Mouse (Mus musculus) myocyte (in vitro differentiated cells): ENCODE measurements around the gene Als2cl.

ENCODE experiments used
- E2F4 ChIP-seq: IDR thresholded peaks from one replicate; pipeline ENCODE4 v1.6.1; 2011; ENCODE audit warnings: mild to moderate bottlenecking, control low read depth, moderate library complexity; ENCODE audit not compliant: insufficient read depth
- MAX ChIP-seq: IDR thresholded peaks from one replicate; pipeline ENCODE4 v1.6.1; 2011; ENCODE audit warnings: low read depth, mild to moderate bottlenecking, control low read depth
- MYOD1 ChIP-seq, 3 experiments: IDR thresholded peaks; one replicate each; pipeline ENCODE4 v1.6.1; 2011; ENCODE audit warnings: control low read depth in 2 of 3, low read depth in 2 of 3, mild to moderate bottlenecking in 2 of 3, moderate library complexity in 1 of 3; ENCODE audit not compliant: insufficient read length in 2 of 3, control insufficient read depth in 1 of 3
- MYOG ChIP-seq, 3 experiments: IDR thresholded peaks; one replicate each; pipeline ENCODE4 v1.6.1; 2011; ENCODE audit warnings: control low read depth in 2 of 3, low read depth in 2 of 3, mild to moderate bottlenecking in 2 of 3; ENCODE audit not compliant: insufficient read length in 2 of 3, control insufficient read depth in 1 of 3, insufficient read depth in 1 of 3
- POLR2A ChIP-seq: IDR thresholded peaks from one replicate; pipeline ENCODE4 v1.6.1; 2011; ENCODE audit warnings: low read depth, mild to moderate bottlenecking, control low read depth, moderate library complexity; ENCODE audit not compliant: insufficient read length
- POLR2AphosphoS2 ChIP-seq: IDR thresholded peaks from one replicate; pipeline ENCODE4 v1.6.1; 2011; ENCODE audit warnings: low read depth, control low read depth; ENCODE audit not compliant: insufficient read length
- REST ChIP-seq: IDR thresholded peaks from one replicate; pipeline ENCODE4 v1.6.1; 2011; ENCODE audit warnings: mild to moderate bottlenecking, control low read depth, moderate library complexity; ENCODE audit not compliant: insufficient read depth, insufficient read length
- SRF ChIP-seq: IDR thresholded peaks from one replicate; pipeline ENCODE4 v1.6.1; 2011; ENCODE audit warnings: low read depth; ENCODE audit not compliant: control insufficient read depth, insufficient read length
- TCF12 ChIP-seq: IDR thresholded peaks from one replicate; pipeline ENCODE4 v1.6.1; 2011; ENCODE audit warnings: mild to moderate bottlenecking, control low read depth; ENCODE audit not compliant: poor library complexity, insufficient read depth, severe bottlenecking
- TCF3 ChIP-seq: IDR thresholded peaks from one replicate; pipeline ENCODE4 v1.6.1; 2011; ENCODE audit warnings: low read depth, control low read depth; ENCODE audit not compliant: insufficient read length

- TF ChIP-seq MYOG (IDR thresholded peaks at IDR 0.05; ENCODE audit: control insufficient read depth in 1 of 3, insufficient read depth in 1 of 3, insufficient read length in 2 of 3, low read depth in 2 of 3) (no peak), POLR2A (no peak), POLR2AphosphoS2 (no peak), SRF (no peak), TCF3 (no peak), REST (no peak), E2F4 (no peak), MYOD1 (IDR thresholded peaks at IDR 0.05; ENCODE audit: control insufficient read depth in 1 of 3, insufficient read length in 2 of 3, low read depth in 2 of 3) (no peak), TCF12 (no peak), MAX (no peak)
Measured at GRCm38 (mm10) chr9:110880772-110881171, 1.1 kb downstream of the Als2cl start.
